Mouse (Mus musculus) ES-Bruce4 (cell line): Measurements from ENCODE around the gene Coil.

Experiments used
- CTCF ChIP-seq: IDR thresholded peaks from one replicate; pipeline ENCODE4 v1.8.1; 2011; ENCODE audit warnings: low read depth, low read length
- EP300 ChIP-seq: IDR thresholded peaks from 2 replicates; pipeline ENCODE4 v1.6.1; 2011; ENCODE audit warnings: low read depth, low read length; ENCODE audit not compliant: insufficient read depth

DNA sequence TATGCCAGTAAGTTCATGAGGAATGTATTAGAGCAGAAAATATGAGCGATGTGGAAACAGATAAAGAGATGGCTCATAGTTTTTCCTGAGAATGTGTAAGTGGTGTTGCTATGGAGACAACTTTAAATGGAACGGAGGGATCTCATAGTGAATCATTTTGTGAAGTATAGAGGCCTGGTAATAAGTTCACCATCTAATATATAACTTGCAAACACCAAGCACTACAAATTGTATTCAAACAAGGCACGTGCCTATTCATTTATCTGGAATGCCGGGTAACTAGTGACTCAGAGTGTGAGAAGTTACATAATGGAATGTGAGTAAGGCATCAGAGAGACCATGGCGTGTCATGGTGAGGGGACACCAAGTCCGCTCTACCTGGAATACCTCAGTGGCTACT, 68.4 kb downstream of the Coil start:
- TF ChIP-seq CTCF (no peak), EP300 (no peak)
